Mouse (Mus musculus): Measurements from ENCODE around the gene Gm21083.
"Not testable (repeated sequence)": the region's sequence is repeated elsewhere in the genome, so short reads cannot be mapped to it uniquely, and the experiment has no call there.

The Gm21083 gene

DNA sequence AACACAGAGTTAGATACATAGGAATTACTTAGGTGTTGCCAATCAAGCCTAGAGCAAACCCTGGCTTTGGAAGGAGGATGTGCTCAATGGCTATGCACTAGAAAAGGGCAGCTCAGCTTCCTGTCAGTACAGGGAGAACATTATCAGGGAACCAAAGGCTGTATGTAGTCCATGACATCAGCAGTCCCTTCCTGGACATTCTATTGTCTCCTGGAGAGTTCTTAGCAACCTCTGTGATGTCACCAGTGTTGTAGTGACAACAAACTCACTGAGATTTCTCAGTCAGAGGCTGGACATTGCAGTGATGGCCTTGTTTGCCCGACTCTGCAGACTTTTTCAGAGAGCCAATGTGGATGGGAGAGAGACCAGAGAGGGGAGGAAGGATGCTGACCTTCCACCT, at the start of gene Gm21083:
Gene Gm21083 (plus strand): TSS at position 301 of the 400 bp plus-strand sequence.
- not testable (repeated sequence) for DNase-seq

- DNase-seq: not testable (repeated sequence)
These were observed 48.0 kb upstream of the Gm21083 start, which contains the start of gene Gm21190 for GRCm38 (mm10) chr5:15529122-15529521. Gm21190 (minus strand) TSS chr5:15529222.

- not testable (repeated sequence) for DNase-seq
These were observed 28.5 kb upstream of the Gm21083 start for GRCm38 (mm10) chr5:15548642-15549041.

- DNase-seq: not testable (repeated sequence)
These were observed 28.0 kb upstream of the Gm21083 start for GRCm38 (mm10) chr5:15549134-15549533.

GRCm38 (mm10) chr5:15549606-15550005, 27.5 kb upstream of the Gm21083 start:
- DNase-seq: peak; percentile 4

GRCm38 (mm10) chr5:15558654-15559053, 18.5 kb upstream of the Gm21083 start:
- not testable (repeated sequence) for DNase-seq

- DNase-seq: not testable (repeated sequence)
These were observed 15.5 kb upstream of the Gm21083 start for GRCm38 (mm10) chr5:15561425-15562264.

GRCm38 (mm10) chr5:15573735-15574134, 3.4 kb upstream of the Gm21083 start:
- not testable (repeated sequence) for DNase-seq

- peak; percentile 11 for DNase-seq
These were observed 9.2 kb downstream of the Gm21083 start for GRCm38 (mm10) chr5:15586351-15586750.

- not testable (repeated sequence) for DNase-seq
These were observed 11.2 kb downstream of the Gm21083 start for GRCm38 (mm10) chr5:15588291-15588690.

GRCm38 (mm10) chr5:15590635-15591034, 13.5 kb downstream of the Gm21083 start:
- DNase-seq: not testable (repeated sequence)

DNA sequence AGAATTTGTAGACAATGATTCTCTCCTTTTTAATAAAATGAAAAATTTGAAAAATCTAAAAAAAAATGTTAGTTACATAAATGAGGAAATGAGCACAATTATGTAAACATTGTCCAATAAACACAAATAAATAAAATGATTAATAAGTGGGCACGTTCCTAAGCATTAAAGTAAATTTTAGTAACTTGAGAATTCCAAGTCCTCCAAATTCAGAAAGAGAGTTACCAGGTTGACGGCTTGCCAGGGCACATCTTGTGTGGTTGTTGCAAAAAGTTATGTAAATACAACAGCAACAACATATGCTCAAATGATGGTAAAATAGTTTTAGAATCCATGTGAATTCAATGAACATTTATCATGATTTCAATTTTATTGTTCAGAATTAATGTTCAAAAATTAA, 14.4 kb downstream of the Gm21083 start:
- not testable (repeated sequence) for DNase-seq

- not testable (repeated sequence) for DNase-seq
These were observed 21.7 kb downstream of the Gm21083 start for GRCm38 (mm10) chr5:15598831-15599230.

GRCm38 (mm10) chr5:15600342-15600741, 23.2 kb downstream of the Gm21083 start:
- not testable (repeated sequence) for DNase-seq

DNA sequence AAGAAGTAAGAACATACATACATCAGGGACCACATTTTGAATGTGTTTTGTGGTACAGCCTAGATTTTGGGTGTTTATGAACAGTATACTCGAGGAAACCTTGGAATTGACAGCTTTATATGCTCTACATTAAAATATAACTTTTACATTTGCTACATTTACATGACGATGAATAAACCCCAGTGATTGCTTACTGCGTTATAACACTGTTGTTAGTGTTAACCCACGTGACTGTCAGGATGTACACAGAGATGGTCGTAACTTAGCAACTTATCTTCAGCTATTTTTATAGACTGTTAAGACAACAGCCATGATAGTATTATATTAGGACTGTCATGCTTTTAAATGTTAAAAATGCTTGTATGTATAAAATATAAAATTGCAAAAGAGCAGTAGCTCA, 24.3 kb downstream of the Gm21083 start:
- DNase-seq: not testable (repeated sequence)

GRCm38 (mm10) chr5:15601960-15602359, 24.8 kb downstream of the Gm21083 start:
- DNase-seq: not testable (repeated sequence)

- not testable (repeated sequence) for DNase-seq
These were observed 25.4 kb downstream of the Gm21083 start for GRCm38 (mm10) chr5:15602424-15602947.

GRCm38 (mm10) chr5:15603008-15603407, 25.9 kb downstream of the Gm21083 start:
- not testable (repeated sequence) for DNase-seq

GRCm38 (mm10) chr5:15603585-15603984, 26.5 kb downstream of the Gm21083 start:
- not testable (repeated sequence) for DNase-seq

DNA sequence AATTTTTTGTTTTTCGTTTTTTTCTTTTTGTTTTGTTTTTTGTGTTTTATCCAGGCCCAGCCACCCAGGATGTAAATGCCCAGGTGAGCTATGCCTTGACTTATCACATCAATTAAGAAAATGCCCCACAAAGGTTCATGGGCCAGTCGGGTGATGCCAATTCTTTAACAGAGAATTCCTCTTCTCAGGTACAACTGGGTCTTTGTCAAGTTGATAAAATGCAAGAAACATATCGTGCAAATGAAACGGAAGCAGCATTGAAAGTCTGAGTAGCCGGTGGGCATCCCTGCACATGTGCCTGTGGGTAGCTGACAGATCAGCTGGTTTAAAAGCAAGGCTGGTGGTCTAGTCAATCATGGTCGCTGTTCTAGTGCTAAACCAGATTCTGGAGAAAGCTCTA, 29.5 kb downstream of the Gm21083 start:
- peak; percentile 17 for DNase-seq

GRCm38 (mm10) chr5:15610695-15611094, 33.6 kb downstream of the Gm21083 start:
- peak; percentile 20 for DNase-seq

- not testable (repeated sequence) for DNase-seq
These were observed 39.1 kb downstream of the Gm21083 start for GRCm38 (mm10) chr5:15616195-15616594.

DNA sequence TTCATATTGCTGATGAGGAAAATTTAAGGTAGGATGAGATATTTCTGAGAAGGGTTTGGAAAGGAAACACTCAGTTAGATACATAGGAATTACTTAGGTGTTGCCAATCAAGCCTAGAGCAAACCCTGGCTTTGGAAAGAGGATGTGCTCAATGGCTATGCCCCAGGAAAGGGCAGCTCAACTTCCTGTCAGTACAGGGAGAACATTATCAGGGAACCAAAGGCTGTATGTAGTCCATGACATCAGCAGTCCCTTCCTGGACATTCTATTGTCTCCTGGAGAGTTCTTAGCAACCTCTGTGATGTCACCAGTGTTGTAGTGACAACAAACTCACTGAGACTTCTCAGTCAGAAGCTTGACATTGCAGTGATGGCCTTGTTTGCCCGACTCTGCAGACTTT, 41.6 kb downstream of the Gm21083 start, which contains the start of gene Speer4d:
Gene Speer4d (plus strand): TSS at position 301 of the 400 bp plus-strand sequence.
- not testable (repeated sequence) for DNase-seq

- DNase-seq: not testable (repeated sequence)
These were observed 51.0 kb downstream of the Gm21083 start for GRCm38 (mm10) chr5:15628136-15628535.

All from kidney, postnatal 14 days (tissue).